Mouse (Mus musculus) ES-E14 (cell line): Measurements from ENCODE around the gene Ly9. TPM values are rescaled to one million over a fixed set of nuclear protein-coding genes. Genes with fewer than 3 reads are reported as not detected.

Experiments used
- DNase-seq: peaks from one replicate; pipeline ENCODE4 v3.0.0-alpha.2; 2013; ENCODE audit warnings: low read depth, low spot score
- H3K27ac ChIP-seq: 2 replicates; pipeline ENCODE4 v1.5.1; 2012; ENCODE audit warnings: low read depth, mild to moderate bottlenecking, low read length, moderate library complexity, mixed read lengths; ENCODE audit not compliant: poor library complexity, insufficient read depth, severe bottlenecking
- H3K36me3 ChIP-seq: 2 replicates; pipeline ENCODE4 v1.6.1; 2012; ENCODE audit warnings: mild to moderate bottlenecking, low read length, moderate library complexity, mixed read lengths; ENCODE audit not compliant: control insufficient read depth, poor library complexity, insufficient read depth, severe bottlenecking
- H3K4me1 ChIP-seq, 2 experiments: fragments of 150-350 bp in 1 of 2; sonication (generic) in 1 of 2; 2 replicates each; pipeline ENCODE4 v1.6.1; 2012; ENCODE audit warnings: low read length in 2 of 2, mild to moderate bottlenecking in 1 of 2, mixed read lengths in 1 of 2; ENCODE audit not compliant: control insufficient read depth in 2 of 2, insufficient read depth in 2 of 2, poor library complexity in 1 of 2
- H3K4me3 ChIP-seq, 2 experiments: fragments of 150-350 bp in 1 of 2; sonication (generic) in 1 of 2; 2 replicates each; pipeline ENCODE4 v1.5.1; 2012; ENCODE audit warnings: low read length in 2 of 2, low read depth in 1 of 2, mild to moderate bottlenecking in 1 of 2, mixed read lengths in 1 of 2; ENCODE audit not compliant: insufficient read depth in 1 of 2, poor library complexity in 1 of 2, severe bottlenecking in 1 of 2
- H3K9ac ChIP-seq: 2 replicates; pipeline ENCODE4 v1.6.1; 2012; ENCODE audit warnings: low read depth, mild to moderate bottlenecking, low read length, mixed read lengths; ENCODE audit not compliant: poor library complexity, insufficient read depth, severe bottlenecking
- H3K9me3 ChIP-seq: fragments of 150-350 bp; sonication (generic); 2 replicates; pipeline ENCODE4 v1.6.1; 2012; ENCODE audit warnings: low read depth, mild to moderate bottlenecking, low read length; ENCODE audit not compliant: control insufficient read depth, insufficient read depth
- CHD2 ChIP-seq: IDR thresholded peaks from 2 replicates; pipeline ENCODE4 v1.6.1; 2014; ENCODE audit warnings: mild to moderate bottlenecking, low read depth, low read length, inconsistent platforms
- HCFC1 ChIP-seq: IDR thresholded peaks from 2 replicates; pipeline ENCODE4 v1.6.1; 2012; ENCODE audit warnings: low read length, inconsistent platforms, borderline replicate concordance; ENCODE audit not compliant: insufficient read depth
- MAFK ChIP-seq: IDR thresholded peaks from 2 replicates; pipeline ENCODE4 v1.6.1; 2014; ENCODE audit warnings: mild to moderate bottlenecking, low read depth, low read length, inconsistent platforms; ENCODE audit not compliant: insufficient read depth
- ZC3H11A ChIP-seq: IDR thresholded peaks from 2 replicates; pipeline ENCODE4 v1.6.1; 2012; ENCODE audit warnings: low read depth, mild to moderate bottlenecking, inconsistent platforms, low read length, borderline replicate concordance
- ZNF384 ChIP-seq: IDR thresholded peaks from 2 replicates; pipeline ENCODE4 v1.6.1; 2012; ENCODE audit warnings: low read depth, low read length, inconsistent platforms
- in situ Hi-C, 2 experiments: fragments of 600-800 bp; cut with MboI; formaldehyde crosslinking; loops; one replicate each; pipeline ENCODE4 v1.15.1; 2025; ENCODE audit warnings: low sequenced_read_pairs in 2 of 2, inconsistent platforms in 1 of 2; ENCODE audit not compliant: unreplicated experiment in 2 of 2
- total RNA-seq: library from RNA; depleted of rRNA; stranded (reverse); fragments of 300-350 nt; gene quantifications from 2 replicates; pipeline ENCODE4 v1.2.3, GENCODE M21; 2012

Gene Ly9
- total RNA-seq, 1 experiment, result 0.13 TPM

- Histone ChIP-seq H3K9ac (no peak overlapping the region), H3K9me3 (no peaks in the 10 kb centered on the region), H3K36me3 (no peaks in the 10 kb centered on the region), H3K4me3 (no peak overlapping the region), H3K27ac (no peak overlapping the region), H3K4me1 (no peaks in the 10 kb centered on the region)
- DNase-seq, result no peak
- TF ChIP-seq ZNF384 (no peak), MAFK (no peak), HCFC1 (no peak), ZC3H11A (no peak), CHD2 (no peak)
- in situ Hi-C loops, result no loop called here
Observed at GRCm38 (mm10) chr1:171620091-171620490, 12.9 kb upstream of the Ly9 start.

GRCm38 (mm10) chr1:171619645-171620044 is 12.4 kb upstream of the Ly9 start:
- no peaks in the 10 kb centered on the region for H3K36me3 ChIP-seq
- TF ChIP-seq HCFC1 (no peak), MAFK (no peak), ZC3H11A (no peak), ZNF384 (no peak), CHD2 (no peak)
- no peak overlapping the region for H3K27ac ChIP-seq
- no peak overlapping the region for H3K9ac ChIP-seq
- H3K4me1 ChIP-seq, result no peaks in the 10 kb centered on the region
- H3K9me3 ChIP-seq, result no peaks in the 10 kb centered on the region
- in situ Hi-C loops, result no loop called here
- H3K4me3 ChIP-seq, result no peak overlapping the region
- no peak for DNase-seq

- Histone ChIP-seq H3K9ac (no peak overlapping the region), H3K9me3 (no peaks in the 10 kb centered on the region), H3K27ac (no peak overlapping the region), H3K4me3 (no peak overlapping the region), H3K4me1 (no peaks in the 10 kb centered on the region), H3K36me3 (no peaks in the 10 kb centered on the region)
- in situ Hi-C loops, result no loop called here
- TF ChIP-seq ZC3H11A (no peak), ZNF384 (no peak), MAFK (no peak), HCFC1 (no peak), CHD2 (no peak)
- DNase-seq, result no peak
Observed at GRCm38 (mm10) chr1:171619001-171619400, 11.8 kb upstream of the Ly9 start.

- H3K4me1 ChIP-seq, result no peaks in the 10 kb centered on the region
- in situ Hi-C loops, result no loop called here
Observed at GRCm38 (mm10) chr1:171616881-171617515, 9.8 kb upstream of the Ly9 start.

More at GRCm38 (mm10) chr1:171616881-171617515, 9.8 kb upstream of the Ly9 start:
- TF ChIP-seq CHD2 (no peak), HCFC1 (no peak), ZC3H11A (no peak), ZNF384 (no peak), MAFK (no peak)
- no peak overlapping the region for H3K27ac ChIP-seq
- DNase-seq, result no peak
- H3K9ac ChIP-seq, result no peak overlapping the region
- H3K9me3 ChIP-seq, result no peaks in the 10 kb centered on the region
- no peak overlapping the region for H3K4me3 ChIP-seq
- no peaks in the 10 kb centered on the region for H3K36me3 ChIP-seq
